Mouse (Mus musculus) left cerebral cortex, postnatal 10 days (tissue): ENCODE data around the gene Ncdn. TPM values are rescaled to one million over a fixed set of nuclear protein-coding genes. Genes with fewer than 3 reads are reported as not detected.

Experiments used
- DNase-seq, 2 experiments: peaks; one replicate each; pipeline ENCODE4 v3.0.0; 2021 to 2022; ENCODE audit warnings: low spot score in 2 of 2, mixed read lengths in 1 of 2; ENCODE audit errors: extremely low spot score in 1 of 2
- intact Hi-C: fragments of 180-260 bp; cut with DNase I; formaldehyde crosslinking; loops from one replicate; pipeline ENCODE4 v1.15.1; 2025
- total RNA-seq, 2 experiments: library from RNA; stranded (reverse); gene quantifications; 2 replicates each; pipeline ENCODE4 v1.2.3; 2021

Ncdn gene
- total RNA-seq, 2 experiments from 2014 or later: 694 to 719 TPM

GRCm38 (mm10) chr4:126735382-126736000, 17.7 kb downstream of the Ncdn start:
- intact Hi-C loops: no loop called here
- DNase-seq: no peak

GRCm38 (mm10) chr4:126734700-126735381, 18.4 kb downstream of the Ncdn start:
- DNase-seq: no peak
- intact Hi-C loops: no loop called here

GRCm38 (mm10) chr4:126734001-126734603, 19.1 kb downstream of the Ncdn start:
- no peak for DNase-seq
- intact Hi-C loops: no loop called here

- DNase-seq: no peak
- intact Hi-C loops: no loop called here
Observed at GRCm38 (mm10) chr4:126732531-126733380, 20.5 kb downstream of the Ncdn start.

- intact Hi-C loops: no loop called here
- DNase-seq: no peak
Observed at GRCm38 (mm10) chr4:126732111-126732510, 21.1 kb downstream of the Ncdn start.

- intact Hi-C loops: no loop called here
- no peak for DNase-seq
Observed at GRCm38 (mm10) chr4:126707439-126707826, 45.8 kb downstream of the Ncdn start.

- intact Hi-C loops: no loop called here
- no peak for DNase-seq
Observed at GRCm38 (mm10) chr4:126706630-126707438, 46.4 kb downstream of the Ncdn start.

- intact Hi-C loops: no loop called here
- DNase-seq: no peak
Observed at GRCm38 (mm10) chr4:126696908-126697307, 56.3 kb downstream of the Ncdn start.

Other genes starting within 250 kb of the Ncdn start
- gene Ago4, start 220.0 kb downstream of the Ncdn start, total RNA-seq: 1 to 10 TPM; 6.2 to 6.3 TPM
- 1 to 10 TPM; 1.1 to 2.5 TPM for gene Clspn, start 196.5 kb downstream of the Ncdn start, total RNA-seq
- 10 to 100 TPM; 82.3 to 84.7 TPM for gene 5730409E04Rik, start 143.6 kb downstream of the Ncdn start, total RNA-seq
- 100 to 1,000 TPM; 126 TPM for gene Psmb2, start 75.8 kb downstream of the Ncdn start, total RNA-seq
- gene Tfap2e, start 17.2 kb downstream of the Ncdn start, total RNA-seq: not detected
- 10 to 100 TPM; 54.6 to 57.3 TPM for gene AU040320, start 106 bp upstream of the Ncdn start, total RNA-seq
- gene Zmym4, start 214.7 kb upstream of the Ncdn start, total RNA-seq: 10 to 100 TPM; 48.7 to 52.7 TPM